Mouse (Mus musculus): ENCODE results near the gene Dtl. TPM values are rescaled to one million over a fixed set of nuclear protein-coding genes. Genes with fewer than 3 reads are reported as not detected.

Gene Dtl
- polyA plus RNA-seq, 1 experiment: 0.92 TPM

DNA sequence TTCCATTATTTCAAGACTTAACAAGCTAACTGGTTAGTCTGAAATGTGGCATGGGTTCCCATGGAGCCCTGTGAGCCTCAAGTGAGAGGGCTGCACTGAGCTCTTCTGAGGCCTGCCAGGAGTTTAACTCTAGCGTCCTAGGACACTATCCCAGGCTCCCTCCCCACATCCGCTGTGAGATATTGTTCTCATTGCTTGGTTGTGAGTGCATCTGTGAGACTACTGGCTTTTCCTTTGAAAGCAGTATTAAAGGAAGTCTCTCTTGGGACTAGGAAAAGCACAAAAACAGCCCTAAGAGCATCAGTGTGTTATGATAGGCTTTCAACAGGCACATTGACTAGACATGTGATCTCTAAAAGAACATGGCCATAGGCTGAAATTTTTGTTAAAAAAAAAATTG lies 40.4 kb downstream of the Dtl start:
- TF ChIP-seq TAL1 (IDR thresholded peaks at IDR 0.05; ENCODE audit: low read length): no peak
- no peak for TF ChIP-seq GATA1 (IDR thresholded peaks at IDR 0.05; ENCODE audit: low read length)
- Histone ChIP-seq H3K27me3 (ENCODE audit: control insufficient read depth) (no peaks in the 10 kb centered on the region), H3K9me3 (ENCODE audit: control insufficient read depth, low read length) (no peaks in the 10 kb centered on the region), H3K36me3 (ENCODE audit: control insufficient read depth) (peaks cover 79% of the 10 kb centered on the region), H3K4me3 (replicated peaks) (no peak overlapping the region), H3K4me1 (ENCODE audit: control insufficient read depth) (no peaks in the 10 kb centered on the region; the same call in 1 of the 2 replicates)

DNA sequence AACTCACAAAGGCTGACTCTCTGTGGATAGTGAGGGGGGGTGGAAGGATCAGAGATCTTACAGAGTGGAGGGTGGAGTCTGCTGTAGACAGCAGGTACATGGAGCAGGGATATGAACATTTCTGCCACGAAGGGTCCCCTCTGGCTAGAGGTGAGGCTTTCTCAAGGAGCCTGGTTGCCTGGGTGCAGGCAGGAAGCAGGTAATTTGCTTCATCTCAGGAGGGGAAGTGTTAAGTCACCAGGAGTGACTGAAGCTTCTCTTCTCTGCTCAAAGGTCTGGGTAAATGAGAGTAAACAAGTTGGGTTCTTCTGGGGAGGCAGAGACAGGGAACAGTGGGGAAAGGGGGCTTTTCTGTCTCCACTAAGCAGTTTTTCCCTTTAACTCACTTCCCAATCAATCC lies 44.3 kb downstream of the Dtl start:
- Histone ChIP-seq H3K4me1 (ENCODE audit: control insufficient read depth) (peaks cover 2% of the 10 kb centered on the region; the same call in 1 of the 2 replicates), H3K27me3 (ENCODE audit: control insufficient read depth) (no peaks in the 10 kb centered on the region), H3K9me3 (ENCODE audit: control insufficient read depth, low read length) (no peaks in the 10 kb centered on the region), H3K36me3 (ENCODE audit: control insufficient read depth) (peaks cover 40% of the 10 kb centered on the region), H3K4me3 (replicated peaks) (no peak overlapping the region)
- TF ChIP-seq GATA1 (IDR thresholded peaks at IDR 0.05; ENCODE audit: low read length): no peak
- no peak for TF ChIP-seq TAL1 (IDR thresholded peaks at IDR 0.05; ENCODE audit: low read length)

DNA sequence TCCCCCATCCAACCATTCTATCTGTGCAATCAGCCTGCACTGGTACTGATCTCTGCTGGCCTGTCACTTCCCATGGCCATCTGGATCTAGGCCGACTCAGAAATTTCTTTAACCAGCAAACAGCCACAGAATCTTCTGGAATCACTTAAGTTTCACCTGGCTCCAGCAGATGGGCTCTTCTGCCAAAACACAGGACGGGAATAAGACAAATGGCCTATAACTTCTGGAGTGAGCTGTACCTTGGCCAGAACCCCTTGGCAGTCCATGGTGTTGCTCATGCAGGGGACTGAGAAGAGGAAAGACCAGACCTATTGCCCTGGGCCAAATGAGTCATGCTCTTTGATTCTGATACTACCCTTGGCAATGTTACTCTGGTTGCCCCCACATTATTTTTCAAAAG lies 45.9 kb downstream of the Dtl start:
- Histone ChIP-seq H3K27me3 (ENCODE audit: control insufficient read depth) (no peaks in the 10 kb centered on the region), H3K36me3 (ENCODE audit: control insufficient read depth) (peaks cover 25% of the 10 kb centered on the region), H3K4me1 (ENCODE audit: control insufficient read depth) (peaks cover 2% of the 10 kb centered on the region; the same call in 1 of the 2 replicates), H3K9me3 (ENCODE audit: control insufficient read depth, low read length) (no peaks in the 10 kb centered on the region), H3K4me3 (replicated peaks) (no peak overlapping the region)
- no peak for TF ChIP-seq GATA1 (IDR thresholded peaks at IDR 0.05; ENCODE audit: low read length)
- TF ChIP-seq TAL1 (IDR thresholded peaks at IDR 0.05; ENCODE audit: low read length): no peak

GRCm38 (mm10) chr1:191527921-191528612 lies 47.3 kb downstream of the Dtl start:
- TF ChIP-seq GATA1 (IDR thresholded peaks at IDR 0.05; ENCODE audit: low read length) (no peak), TAL1 (IDR thresholded peaks at IDR 0.05; ENCODE audit: low read length) (no peak)
- Histone ChIP-seq H3K27me3 (ENCODE audit: control insufficient read depth) (no peaks in the 10 kb centered on the region), H3K4me1 (ENCODE audit: control insufficient read depth) (peaks cover 2% of the 10 kb centered on the region; the same call in 1 of the 2 replicates), H3K4me3 (replicated peaks) (no peak overlapping the region), H3K36me3 (ENCODE audit: control insufficient read depth) (peaks cover 12% of the 10 kb centered on the region), H3K9me3 (ENCODE audit: control insufficient read depth, low read length) (no peaks in the 10 kb centered on the region)

- Histone ChIP-seq H3K9me3 (ENCODE audit: control insufficient read depth, low read length) (no peaks in the 10 kb centered on the region), H3K4me3 (replicated peaks) (no peak overlapping the region)
Measured at GRCm38 (mm10) chr1:191527089-191527488, 48.3 kb downstream of the Dtl start.

DNA sequence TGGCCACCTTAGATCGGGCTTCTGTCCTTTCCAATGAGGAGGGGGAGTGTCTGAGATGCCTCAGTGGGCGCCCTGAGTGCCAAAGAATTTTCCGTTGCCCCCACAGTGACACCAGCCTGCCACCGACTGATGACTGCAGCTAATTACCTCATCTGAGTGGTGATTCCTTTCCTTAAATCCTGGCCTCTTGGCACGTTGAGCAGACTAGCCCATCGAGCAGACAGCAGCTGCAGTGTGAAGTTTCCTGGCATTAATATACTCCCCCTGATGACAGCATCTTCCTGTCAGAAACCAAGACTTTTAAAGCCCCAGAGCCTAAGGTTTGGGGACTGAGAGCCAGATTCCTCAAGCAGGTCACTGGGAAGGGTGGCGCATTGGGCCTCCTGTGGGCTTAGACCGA lies 53.9 kb downstream of the Dtl start:
- TF ChIP-seq TAL1 (IDR thresholded peaks at IDR 0.05; ENCODE audit: low read length): no peak
- no peak for TF ChIP-seq GATA1 (IDR thresholded peaks at IDR 0.05; ENCODE audit: low read length)
- H3K27me3 ChIP-seq (ENCODE audit: control insufficient read depth): no peaks in the 10 kb centered on the region
- H3K4me3 ChIP-seq (replicated peaks): no peak overlapping the region
- H3K4me1 ChIP-seq (ENCODE audit: control insufficient read depth): peaks cover 31% of the 10 kb centered on the region
- no peaks in the 10 kb centered on the region for H3K9me3 ChIP-seq (ENCODE audit: control insufficient read depth, low read length)
- no peaks in the 10 kb centered on the region for H3K36me3 ChIP-seq (ENCODE audit: control insufficient read depth)

More at GRCm38 (mm10) chr1:191527089-191527488, 48.3 kb downstream of the Dtl start:
- H3K27me3 ChIP-seq (ENCODE audit: control insufficient read depth): no peaks in the 10 kb centered on the region
- TF ChIP-seq TAL1 (IDR thresholded peaks at IDR 0.05; ENCODE audit: low read length) (no peak), GATA1 (IDR thresholded peaks at IDR 0.05; ENCODE audit: low read length) (no peak)
- H3K4me1 ChIP-seq (ENCODE audit: control insufficient read depth): peaks cover 2% of the 10 kb centered on the region; the same call in 1 of the 2 replicates
- peaks cover 2% of the 10 kb centered on the region for H3K36me3 ChIP-seq (ENCODE audit: control insufficient read depth)

- no peaks in the 10 kb centered on the region for H3K9me3 ChIP-seq (ENCODE audit: control insufficient read depth, low read length)
- H3K4me3 ChIP-seq (replicated peaks): no peak overlapping the region
- TF ChIP-seq TAL1 (IDR thresholded peaks at IDR 0.05; ENCODE audit: low read length): no peak
- TF ChIP-seq GATA1 (IDR thresholded peaks at IDR 0.05; ENCODE audit: low read length): no peak
- H3K4me1 ChIP-seq (ENCODE audit: control insufficient read depth): peaks cover 33% of the 10 kb centered on the region
- H3K27me3 ChIP-seq (ENCODE audit: control insufficient read depth): no peaks in the 10 kb centered on the region
- H3K36me3 ChIP-seq (ENCODE audit: control insufficient read depth): no peaks in the 10 kb centered on the region
Measured at GRCm38 (mm10) chr1:191520669-191521068, 54.7 kb downstream of the Dtl start.

DNA sequence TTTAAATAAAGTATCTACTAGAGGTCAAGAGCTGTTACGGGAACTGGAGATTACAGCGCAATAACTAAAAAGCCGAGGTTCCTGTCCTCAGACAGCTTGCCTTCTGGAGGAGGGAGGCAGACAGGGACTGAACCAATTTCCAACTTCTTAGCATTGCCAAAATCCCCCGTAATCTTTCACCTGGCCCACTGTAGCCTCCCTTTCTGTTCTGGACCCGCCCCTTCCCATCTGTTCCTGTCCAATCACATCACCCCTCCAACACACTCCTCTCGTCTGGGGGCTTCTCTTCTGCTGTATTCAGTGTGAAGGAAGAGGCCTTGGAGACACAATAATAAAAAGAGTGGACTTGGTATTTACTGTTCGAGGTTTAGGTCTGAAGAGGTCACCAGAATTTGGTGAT lies 55.1 kb downstream of the Dtl start:
- Histone ChIP-seq H3K4me1 (ENCODE audit: control insufficient read depth) (peaks cover 33% of the 10 kb centered on the region), H3K4me3 (replicated peaks) (no peak overlapping the region), H3K27me3 (ENCODE audit: control insufficient read depth) (no peaks in the 10 kb centered on the region), H3K36me3 (ENCODE audit: control insufficient read depth) (no peaks in the 10 kb centered on the region), H3K9me3 (ENCODE audit: control insufficient read depth, low read length) (no peaks in the 10 kb centered on the region)
- TF ChIP-seq GATA1 (IDR thresholded peaks at IDR 0.05; ENCODE audit: low read length) (no peak), TAL1 (IDR thresholded peaks at IDR 0.05; ENCODE audit: low read length) (no peak)

- Histone ChIP-seq H3K9me3 (ENCODE audit: control insufficient read depth, low read length) (no peaks in the 10 kb centered on the region), H3K36me3 (ENCODE audit: control insufficient read depth) (no peaks in the 10 kb centered on the region), H3K4me1 (ENCODE audit: control insufficient read depth) (peaks cover 33% of the 10 kb centered on the region), H3K4me3 (replicated peaks) (no peak overlapping the region), H3K27me3 (ENCODE audit: control insufficient read depth) (no peaks in the 10 kb centered on the region)
- TF ChIP-seq TAL1 (IDR thresholded peaks at IDR 0.05; ENCODE audit: low read length): no peak
- no peak for TF ChIP-seq GATA1 (IDR thresholded peaks at IDR 0.05; ENCODE audit: low read length)
Measured at GRCm38 (mm10) chr1:191519329-191520066, 55.8 kb downstream of the Dtl start.

Data from erythroblast, embryonic 14.5 days (primary cell).